Mouse (Mus musculus): ENCODE results near the gene Tmem121.
"Not testable (repeated sequence)": the region's sequence is repeated elsewhere in the genome, so short reads cannot be mapped to it uniquely, and the experiment has no call there.

The Tmem121 gene

GRCm38 (mm10) chr12:113221289-113221688 is 35.6 kb downstream of the Tmem121 start:
- peak; percentile 61 to 70 for DNase-seq

GRCm38 (mm10) chr12:113222121-113222636 is 36.4 kb downstream of the Tmem121 start:
- peak; percentile 93 to 95 for DNase-seq

GRCm38 (mm10) chr12:113222748-113223147 is 37.0 kb downstream of the Tmem121 start:
- peak; percentile 66 to 69 for DNase-seq

- no peak for DNase-seq
These were observed 38.5 kb downstream of the Tmem121 start for GRCm38 (mm10) chr12:113224206-113224605.

GRCm38 (mm10) chr12:113224687-113225091 is 39.0 kb downstream of the Tmem121 start:
- DNase-seq, result no peak

GRCm38 (mm10) chr12:113227970-113228593 is 42.4 kb downstream of the Tmem121 start:
- no peak for DNase-seq

GRCm38 (mm10) chr12:113230741-113231140 is 45.0 kb downstream of the Tmem121 start:
- no peak for DNase-seq

- DNase-seq, result not testable (repeated sequence)
These were observed 46.0 kb downstream of the Tmem121 start for GRCm38 (mm10) chr12:113231551-113232263.

- not testable (repeated sequence) for DNase-seq
These were observed 46.6 kb downstream of the Tmem121 start for GRCm38 (mm10) chr12:113232264-113232750.

Measured in cerebellum, postnatal 10 days (tissue).